ENCODE assay signal across 1 mouse cellular context in genomic region chr4:138913141-138913787, GRCm38 (mm10).
TF ChIP-seq lines count a peak whose summit lies in the region.

No protein-coding gene starts in this region.

TF ChIP-seq in CH12.LX, 34 proteins besides CTCF, POLR2A, EP300 and RAD21:
- TF ChIP-seq NRF1 (IDR thresholded peaks at IDR 0.05; ENCODE audit: low read depth, low read length), result no peak
- TF ChIP-seq MAFK (IDR thresholded peaks at IDR 0.05; ENCODE audit: insufficient replicate concordance, low read length), result no peak
- no peak for TF ChIP-seq ZNF384 (IDR thresholded peaks at IDR 0.05; ENCODE audit: low read depth, low read length)
- no peak for TF ChIP-seq MXI1 (IDR thresholded peaks at IDR 0.05; ENCODE audit: low read depth, low read length)
- TF ChIP-seq IRF4 (IDR thresholded peaks at IDR 0.05; ENCODE audit: low read depth, low read length), result no peak
- TF ChIP-seq USF1 (IDR thresholded peaks at IDR 0.05; ENCODE audit: low read depth, low read length), result no peak
